Mouse (Mus musculus) thymus, adult 18-20 months (tissue): ENCODE data around the gene Ryk.

Source experiments
- DNase-seq, 2 experiments: peaks; one replicate each; pipeline ENCODE4 v3.0.0; 2022; ENCODE audit warnings: mixed read lengths in 2 of 2

The Ryk gene

DNA sequence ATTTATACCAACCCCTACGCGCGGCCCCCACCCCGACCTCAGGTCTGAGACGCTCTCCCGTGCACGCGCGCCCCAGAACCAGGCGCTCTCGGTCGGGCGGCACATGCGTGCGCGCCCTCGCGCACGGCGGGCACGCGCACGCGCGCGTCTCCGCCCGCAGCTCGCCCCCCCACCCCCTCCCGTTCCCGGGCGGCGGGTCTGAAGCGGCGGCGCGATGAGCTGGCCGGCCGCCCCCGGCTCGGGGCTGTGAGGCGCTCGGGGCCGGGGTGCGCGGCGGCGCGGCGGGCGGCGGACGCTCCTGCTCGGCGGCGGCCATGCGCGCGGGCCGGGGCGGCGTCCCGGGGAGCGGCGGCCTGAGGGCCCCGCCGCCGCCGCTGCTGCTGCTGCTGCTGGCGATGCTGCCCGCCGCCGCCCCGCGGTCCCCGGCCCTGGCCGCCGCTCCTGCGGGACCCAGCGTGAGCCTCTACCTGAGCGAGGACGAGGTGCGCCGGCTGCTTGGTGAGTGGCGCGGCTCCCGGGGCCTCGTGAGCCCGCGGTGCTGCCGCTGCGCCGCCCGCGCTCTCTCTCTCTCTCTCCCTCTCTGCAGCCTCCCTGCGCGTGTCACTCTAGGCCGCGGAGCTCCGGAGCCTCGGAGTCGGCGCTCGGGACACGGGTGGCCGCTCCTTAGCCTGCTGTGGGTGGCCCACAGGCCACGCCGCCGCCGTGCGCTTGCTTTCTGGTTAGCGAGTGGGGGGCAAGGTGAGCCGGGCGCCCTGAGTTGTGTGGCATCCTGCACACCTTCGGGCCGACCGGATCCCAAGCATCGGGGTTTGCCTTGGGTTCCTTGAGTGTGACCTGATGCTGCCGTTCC is at the start of gene Ryk:
Ryk (plus strand) TSS at position 176 of the 850 bp plus-strand sequence.
- DNase-seq: no peak

- no peak for DNase-seq
These were observed 45.2 kb upstream of the Ryk start for GRCm38 (mm10) chr9:102789491-102789890.

DNA sequence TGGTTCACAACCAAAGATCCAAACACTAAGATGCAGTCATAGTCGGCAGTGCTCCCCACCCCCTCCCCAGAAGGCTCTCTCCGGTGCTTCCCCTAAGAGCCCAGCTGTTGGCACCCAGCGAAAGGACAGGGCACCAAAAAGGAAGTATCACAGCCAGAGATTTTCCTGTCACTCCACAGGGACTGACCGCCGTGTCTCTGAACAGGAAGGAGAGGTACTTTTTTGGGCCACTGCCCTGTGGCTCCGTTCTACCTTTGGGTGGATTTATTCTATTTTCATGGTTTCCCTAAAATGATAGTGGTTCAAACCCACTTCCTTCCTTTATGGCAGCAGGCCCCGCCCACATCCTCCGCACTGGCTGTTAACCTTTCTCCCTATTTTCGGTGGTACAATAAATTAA is 42.9 kb upstream of the Ryk start:
- no peak for DNase-seq

DNA sequence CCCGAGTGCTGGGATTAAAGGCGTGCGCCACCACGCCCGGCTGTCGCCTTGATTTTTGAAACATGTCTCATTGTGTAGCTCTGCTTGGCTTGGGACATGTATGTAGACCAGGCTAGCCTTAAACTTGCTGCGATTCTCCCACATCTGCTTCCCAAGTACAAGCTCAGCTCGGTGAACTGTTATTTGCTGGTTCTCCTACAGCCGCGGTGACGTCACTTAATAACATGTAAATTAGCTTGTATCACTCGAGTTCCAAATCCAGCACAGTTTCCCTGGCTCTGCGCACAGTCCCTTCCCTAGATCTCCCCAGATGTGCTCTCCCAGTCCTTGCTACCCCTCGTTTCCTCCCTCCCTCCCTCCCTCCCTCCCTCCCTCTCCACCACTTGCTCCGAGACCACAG is 41.9 kb upstream of the Ryk start:
- no peak for DNase-seq

DNA sequence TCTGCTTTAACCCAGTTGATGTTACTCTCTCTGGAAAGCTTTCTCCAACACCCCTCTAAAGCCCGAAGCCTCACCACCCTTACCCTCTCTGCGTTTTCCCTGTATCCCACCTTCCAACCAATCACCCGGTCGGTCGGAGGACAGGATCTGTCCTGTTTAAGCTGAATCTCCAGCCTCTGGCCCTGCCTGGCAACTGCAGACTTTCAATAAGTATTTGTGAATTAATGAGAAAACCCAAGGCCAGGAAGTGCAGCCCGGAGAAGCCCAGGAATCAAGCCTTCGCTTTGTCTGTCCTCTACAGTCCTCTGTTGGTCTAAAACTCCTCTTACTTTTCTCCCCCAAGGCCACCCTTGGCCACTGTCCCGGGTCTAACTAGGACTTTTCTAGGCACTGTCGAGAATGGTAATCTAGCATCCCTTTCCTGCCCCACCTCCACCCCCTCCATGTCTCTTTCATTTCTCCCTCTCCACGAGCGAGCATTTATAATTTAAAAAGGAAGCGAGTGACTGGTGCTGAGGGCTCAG is 41.4 kb upstream of the Ryk start:
- DNase-seq: no peak

GRCm38 (mm10) chr9:102798406-102798805 is 36.3 kb upstream of the Ryk start:
- no peak for DNase-seq

DNA sequence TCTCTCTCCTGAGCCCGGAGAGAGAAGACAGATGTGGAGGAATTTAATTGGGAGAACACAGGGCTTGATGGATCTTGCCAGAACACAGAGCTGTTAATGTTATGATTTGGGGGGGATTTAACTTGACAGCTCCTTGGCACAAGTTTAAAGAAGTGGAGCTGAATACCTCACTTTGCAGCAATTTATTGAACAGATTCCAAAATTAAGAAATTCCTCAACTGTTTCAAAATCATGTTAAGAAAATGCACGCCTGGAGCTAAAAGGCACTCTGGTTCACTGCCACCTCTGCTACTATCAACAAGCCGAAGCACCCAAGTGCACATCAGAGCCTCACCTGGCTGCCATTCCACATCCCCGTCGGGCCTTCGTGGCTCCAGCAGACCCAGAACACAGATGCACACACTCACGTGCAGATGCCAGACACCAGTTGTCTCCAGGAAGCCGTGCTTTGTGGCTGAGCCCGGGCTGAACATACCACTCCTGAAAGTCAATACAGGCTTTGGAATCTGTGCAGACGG is 28.6 kb upstream of the Ryk start:
- DNase-seq: no peak

DNA sequence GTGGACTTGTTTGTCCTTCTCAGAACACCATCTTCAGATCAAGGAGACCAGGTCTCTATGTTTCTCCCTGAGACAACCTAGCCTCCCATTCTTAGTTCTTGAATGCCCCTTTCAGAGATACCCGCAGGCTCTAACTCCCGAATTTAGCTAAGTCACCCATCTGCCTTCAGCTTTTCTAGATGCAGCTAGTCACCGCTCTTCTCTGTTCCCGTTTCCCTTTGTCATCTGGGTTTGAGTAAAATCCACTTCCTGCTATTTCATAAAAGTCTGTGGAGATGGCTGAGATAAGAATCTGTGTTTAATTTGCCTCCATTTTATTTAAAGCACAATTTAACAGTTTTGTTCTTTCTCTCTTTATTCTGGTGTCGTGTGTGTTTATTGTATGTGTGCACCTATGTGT is 23.5 kb upstream of the Ryk start:
- no peak for DNase-seq

- no peak for DNase-seq
These were observed 16.5 kb upstream of the Ryk start for GRCm38 (mm10) chr9:102818228-102818627.

- no peak for DNase-seq
These were observed 6.1 kb upstream of the Ryk start for GRCm38 (mm10) chr9:102828604-102829003.

DNA sequence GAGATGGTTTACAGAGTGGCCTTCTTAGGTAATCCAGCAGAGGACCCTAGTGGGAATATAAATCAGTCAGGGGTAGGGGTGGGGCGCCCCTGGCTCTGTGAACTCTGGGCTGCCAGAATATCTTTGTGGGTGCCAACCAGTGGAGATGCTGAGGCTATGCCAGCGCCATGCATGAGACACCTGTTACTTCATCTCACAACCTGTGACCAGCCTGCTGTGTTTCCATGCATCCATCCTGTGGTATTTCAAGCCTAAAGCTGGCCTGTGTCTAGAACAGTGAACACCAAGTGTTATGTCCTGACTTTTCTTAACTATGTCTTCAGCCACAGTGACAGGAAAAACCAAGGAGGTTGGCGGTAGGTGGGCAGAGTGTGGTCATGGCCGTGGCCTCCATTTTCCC is 3.2 kb upstream of the Ryk start:
- no peak for DNase-seq

- no peak for DNase-seq
These were observed 339 bp upstream of the Ryk start for GRCm38 (mm10) chr9:102834414-102834741.

- no peak for DNase-seq
These were observed 1.6 kb downstream of the Ryk start for GRCm38 (mm10) chr9:102836279-102836678.

DNA sequence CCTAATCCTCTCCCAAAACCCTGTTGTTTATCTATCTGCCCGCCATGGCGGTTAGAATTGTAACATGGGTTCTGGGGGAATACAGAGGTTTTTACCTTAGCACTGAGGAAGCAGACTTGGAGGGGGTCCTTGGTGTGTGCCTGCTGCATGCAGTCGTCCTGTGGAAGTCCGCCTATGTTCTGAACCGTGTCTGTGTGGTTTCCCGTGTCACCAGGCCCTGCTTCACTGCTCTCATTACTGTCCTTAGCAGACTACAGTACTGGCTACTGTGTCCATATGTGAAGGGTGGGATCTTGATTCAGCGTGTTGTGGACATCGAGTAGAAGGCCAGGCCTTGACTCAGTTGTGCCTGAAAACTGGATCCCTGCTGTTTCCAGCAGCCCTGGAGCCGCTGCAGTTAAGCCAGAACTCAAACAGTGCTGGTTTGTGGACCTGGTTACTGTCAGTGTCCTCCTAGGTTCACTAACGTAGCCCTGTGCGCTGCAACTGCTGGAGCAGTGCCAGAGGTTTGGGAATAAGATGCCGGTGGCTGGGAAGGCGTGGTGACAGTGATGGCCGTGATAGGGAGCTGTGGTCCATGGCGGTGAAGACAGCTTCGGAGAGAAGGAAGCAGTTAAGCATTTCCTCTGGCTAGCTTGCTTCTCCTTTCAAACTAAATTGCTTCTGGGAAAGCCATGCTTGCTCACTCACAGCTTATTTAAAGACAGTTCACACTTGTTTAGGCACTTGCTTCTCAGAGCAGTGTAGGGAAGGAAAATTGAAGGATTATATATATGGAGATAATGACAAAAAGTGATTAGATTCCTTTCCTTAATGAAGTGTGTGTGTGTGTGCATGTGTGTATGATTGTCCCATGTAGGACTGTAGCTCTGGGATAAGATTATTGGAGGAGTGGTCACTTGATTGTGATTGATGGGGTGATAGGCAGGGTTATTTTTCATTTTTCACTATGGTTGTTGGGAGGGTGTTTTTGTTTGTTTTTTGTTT is 6.4 kb downstream of the Ryk start:
- no peak for DNase-seq

- DNase-seq: no peak
These were observed 7.1 kb downstream of the Ryk start for GRCm38 (mm10) chr9:102841832-102842231.

- DNase-seq: no peak
These were observed 7.8 kb downstream of the Ryk start for GRCm38 (mm10) chr9:102842498-102842897.

- DNase-seq: no peak
These were observed 8.9 kb downstream of the Ryk start for GRCm38 (mm10) chr9:102843577-102843976.

GRCm38 (mm10) chr9:102845851-102846250 is 11.1 kb downstream of the Ryk start:
- DNase-seq: no peak

GRCm38 (mm10) chr9:102846348-102846747 is 11.6 kb downstream of the Ryk start:
- DNase-seq: no peak

GRCm38 (mm10) chr9:102852076-102853022 is 17.6 kb downstream of the Ryk start:
- no peak for DNase-seq

DNA sequence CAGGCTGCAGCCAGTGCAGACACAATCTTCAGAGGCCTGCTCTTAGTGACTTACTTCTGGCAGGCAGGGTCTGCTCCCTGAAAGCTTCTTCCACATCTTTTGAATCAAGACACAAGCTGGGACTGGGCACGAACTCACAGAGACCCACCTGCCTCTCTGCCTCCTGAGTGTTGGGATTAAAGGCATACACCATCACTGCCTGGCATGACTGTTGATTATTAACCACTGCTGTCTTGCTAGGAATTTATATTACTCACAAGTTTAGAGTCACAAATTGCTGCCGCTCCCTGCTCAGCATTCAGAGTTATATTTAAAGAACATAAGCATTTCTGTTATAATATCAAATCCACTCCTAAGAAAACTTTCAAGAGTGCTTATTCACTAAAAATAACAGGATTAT is 23.1 kb downstream of the Ryk start:
- no peak for DNase-seq

DNA sequence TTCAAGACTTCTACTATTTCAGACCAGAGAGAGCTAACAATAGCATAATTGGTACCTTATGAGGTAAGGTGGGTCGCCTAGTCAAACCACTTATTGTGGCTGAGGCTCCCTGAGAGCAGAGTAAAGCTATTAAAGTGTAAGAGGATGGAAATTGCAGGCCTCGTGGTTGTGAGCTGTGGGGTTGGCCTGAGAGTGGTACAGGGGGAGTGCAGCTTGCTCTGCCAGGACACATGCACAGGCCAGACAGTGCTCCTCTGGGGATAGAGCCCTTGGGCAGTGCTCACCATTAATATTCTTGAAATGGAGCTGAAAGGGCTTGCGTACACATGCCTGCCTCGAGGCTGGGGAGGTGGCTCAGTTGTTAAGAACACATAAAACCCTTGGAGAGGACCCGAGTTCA is 23.6 kb downstream of the Ryk start:
- no peak for DNase-seq
